Mouse (Mus musculus): ENCODE measurements around the gene Cdkn1c.
A peak's percentile ranks its signal among the peaks of the same experiment; 100 is the strongest.

Cdkn1c gene

GRCm38 (mm10) chr7:143473347-143474101 lies 12.7 kb upstream of the Cdkn1c start, which contains the start of gene Slc22a18:
Gene Slc22a18 (plus strand): TSS chr7:143473736.
- no peak for DNase-seq (ENCODE audit: low spot score)

- no peak for DNase-seq (ENCODE audit: low spot score)
Observed at GRCm38 (mm10) chr7:143469946-143470345, 9.1 kb upstream of the Cdkn1c start.

GRCm38 (mm10) chr7:143467714-143468113 lies 6.9 kb upstream of the Cdkn1c start:
- DNase-seq (ENCODE audit: low spot score), result no peak

- peak; percentile 71 for DNase-seq (ENCODE audit: low spot score)
Observed at GRCm38 (mm10) chr7:143466099-143466677, 5.3 kb upstream of the Cdkn1c start.

- DNase-seq (ENCODE audit: low spot score), result no peak
Observed at GRCm38 (mm10) chr7:143464811-143465560, 4.1 kb upstream of the Cdkn1c start.

GRCm38 (mm10) chr7:143463865-143464415 lies 3.1 kb upstream of the Cdkn1c start:
- DNase-seq (ENCODE audit: low spot score), result peak; percentile 54

GRCm38 (mm10) chr7:143462516-143462915 lies 1.7 kb upstream of the Cdkn1c start:
- no peak for DNase-seq (ENCODE audit: low spot score)

GRCm38 (mm10) chr7:143461920-143462319 lies 1.1 kb upstream of the Cdkn1c start:
- no peak for DNase-seq (ENCODE audit: low spot score)

- no peak for DNase-seq (ENCODE audit: low spot score)
Observed at GRCm38 (mm10) chr7:143461294-143461870, 532 bp upstream of the Cdkn1c start.

GRCm38 (mm10) chr7:143460217-143460834 lies 524 bp downstream of the Cdkn1c start:
- no peak for DNase-seq (ENCODE audit: low spot score)

GRCm38 (mm10) chr7:143459332-143460211 lies 1.3 kb downstream of the Cdkn1c start:
- DNase-seq (ENCODE audit: low spot score), result no peak

GRCm38 (mm10) chr7:143458963-143459331 lies 1.9 kb downstream of the Cdkn1c start:
- no peak for DNase-seq (ENCODE audit: low spot score)

- DNase-seq (ENCODE audit: low spot score), result no peak
Observed at GRCm38 (mm10) chr7:143447130-143447529, 13.7 kb downstream of the Cdkn1c start.

GRCm38 (mm10) chr7:143445651-143446460 lies 15.0 kb downstream of the Cdkn1c start:
- DNase-seq (ENCODE audit: low spot score), result no peak

- no peak for DNase-seq (ENCODE audit: low spot score)
Observed at GRCm38 (mm10) chr7:143444955-143445648, 15.7 kb downstream of the Cdkn1c start.

GRCm38 (mm10) chr7:143444580-143444954 lies 16.3 kb downstream of the Cdkn1c start:
- DNase-seq (ENCODE audit: low spot score), result no peak

GRCm38 (mm10) chr7:143438965-143439364 lies 21.9 kb downstream of the Cdkn1c start:
- DNase-seq (ENCODE audit: low spot score), result no peak

- no peak for DNase-seq (ENCODE audit: low spot score)
Observed at GRCm38 (mm10) chr7:143437894-143438581, 22.8 kb downstream of the Cdkn1c start.
